Mouse (Mus musculus) intestine, embryonic 16.5 days (tissue): Measurements from ENCODE around the gene Stx17. TPM values are rescaled to one million over a fixed set of nuclear protein-coding genes. Genes with fewer than 3 reads are reported as not detected.

Source experiments
- ATAC-seq: fragments of 200-750 bp; cut with Nextera tagmentation; 2 replicates; pipeline ENCODE4 v1.8.0; 2017; ENCODE audit warnings: moderate TSS enrichment, moderate library complexity
- H3K27ac ChIP-seq: fragments of 300-500 bp; sonication (generic); 2 replicates; pipeline ENCODE4 v1.5.1; 2014; ENCODE audit warnings: mild to moderate bottlenecking, low read length
- H3K27me3 ChIP-seq: fragments of 300-500 bp; sonication (generic); replicated peaks from 2 replicates; pipeline ENCODE4 v1.6.1; 2014; ENCODE audit warnings: low read length, control low read depth, mixed read lengths; ENCODE audit not compliant: control insufficient read depth, insufficient read depth
- H3K36me3 ChIP-seq: fragments of 300-500 bp; sonication (generic); 2 replicates; pipeline ENCODE4 v1.6.1; 2014; ENCODE audit warnings: low read length, control low read depth; ENCODE audit not compliant: control insufficient read depth, insufficient read depth
- H3K4me1 ChIP-seq: fragments of 300-500 bp; sonication (generic); 2 replicates; pipeline ENCODE4 v1.6.1; 2014; ENCODE audit warnings: low read length, control low read depth, mixed read lengths; ENCODE audit not compliant: control insufficient read depth, insufficient read depth
- H3K4me2 ChIP-seq: fragments of 300-500 bp; sonication (generic); 2 replicates; pipeline ENCODE4 v1.6.1; 2014; ENCODE audit warnings: low read depth, low read length, control low read depth
- H3K4me3 ChIP-seq: fragments of 300-500 bp; sonication (generic); 2 replicates; pipeline ENCODE4 v1.5.1; 2014; ENCODE audit warnings: mild to moderate bottlenecking, low read length
- H3K9ac ChIP-seq: fragments of 300-500 bp; sonication (generic); 2 replicates; pipeline ENCODE4 v1.6.1; 2014; ENCODE audit warnings: low read depth, low read length
- H3K9me3 ChIP-seq: fragments of 300-500 bp; sonication (generic); 2 replicates; pipeline ENCODE4 v1.6.1; 2016; ENCODE audit warnings: low read length, control low read depth; ENCODE audit not compliant: control insufficient read depth
- WGBS: fragments of 180-500 bp; shearing (Covaris S2); extraction: QIAGEN DNeasy Blood & Tissue Kit; methylation state at CpG from one replicate; pipeline ENCODE4 v1.1.7; 2014; 5-methylcytosine and 5-hydroxymethylcytosine counted together
- polyA plus RNA-seq: library from polyadenylated mRNA; unstranded; fragments of >200 nt; fragmentation: Nextera tagmentation; extraction: Ambion mirVana; gene quantifications from 2 replicates; pipeline ENCODE4 v1.2.1, GENCODE M21; 2015

Stx17 gene
- polyA plus RNA-seq, 1 experiment from 2014 or later = 24.5 TPM

DNA sequence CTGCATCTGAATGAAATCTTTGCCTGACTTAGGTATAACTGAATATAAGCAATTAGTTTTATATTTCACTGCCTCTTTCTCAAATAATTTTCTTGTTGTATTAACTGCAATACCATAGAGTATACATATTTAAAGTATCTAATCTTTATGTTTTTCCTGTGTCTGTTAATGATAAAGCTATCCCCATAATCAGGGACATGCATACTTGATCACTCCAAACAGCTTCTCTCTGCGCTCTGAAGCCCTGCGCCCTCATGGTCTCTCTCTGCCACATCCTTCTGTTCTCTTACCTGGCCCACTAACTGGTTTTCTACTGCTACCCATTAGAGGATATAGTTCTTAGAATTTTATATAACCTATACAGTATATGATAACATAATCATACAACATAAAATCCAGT is 24.8 kb downstream of the Stx17 start:
- Histone ChIP-seq H3K9ac (no peak overlapping the region), H3K4me2 (no peak overlapping the region), H3K9me3 (no peaks in the 10 kb centered on the region), H3K36me3 (no peaks in the 10 kb centered on the region), H3K27ac (no peak overlapping the region), H3K27me3 (no peaks in the 10 kb centered on the region), H3K4me3 (no peak overlapping the region), H3K4me1 (no peaks in the 10 kb centered on the region)
- no peak for ATAC-seq
- 88% methylated on average over 2 of the region's 2 CpGs for WGBS

DNA sequence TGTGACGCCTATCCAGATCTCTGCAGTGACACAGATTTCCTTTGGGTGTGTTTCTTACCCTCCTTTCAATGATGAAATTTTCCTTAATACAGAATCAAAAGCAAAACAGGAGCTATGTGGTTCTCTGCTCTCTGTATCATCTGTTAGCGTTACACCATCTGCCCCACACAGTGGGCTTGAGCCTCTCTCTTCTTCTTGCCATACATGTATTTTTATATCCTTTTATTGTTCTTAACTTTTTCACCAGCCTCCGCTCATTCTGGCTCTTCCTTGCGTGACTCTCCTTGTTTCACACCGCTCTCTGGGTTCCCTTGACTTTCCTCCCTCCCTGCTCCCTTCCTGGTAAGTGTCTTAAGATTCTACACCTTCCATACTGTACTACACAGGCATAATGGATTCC is 28.5 kb downstream of the Stx17 start:
- Histone ChIP-seq H3K4me2 (no peak overlapping the region), H3K4me1 (no peaks in the 10 kb centered on the region), H3K27ac (no peak overlapping the region), H3K4me3 (no peak overlapping the region), H3K36me3 (no peaks in the 10 kb centered on the region), H3K27me3 (no peaks in the 10 kb centered on the region), H3K9me3 (no peaks in the 10 kb centered on the region), H3K9ac (no peak overlapping the region)
- WGBS = 93% methylated on average over 5 of the region's 5 CpGs
- no peak for ATAC-seq

DNA sequence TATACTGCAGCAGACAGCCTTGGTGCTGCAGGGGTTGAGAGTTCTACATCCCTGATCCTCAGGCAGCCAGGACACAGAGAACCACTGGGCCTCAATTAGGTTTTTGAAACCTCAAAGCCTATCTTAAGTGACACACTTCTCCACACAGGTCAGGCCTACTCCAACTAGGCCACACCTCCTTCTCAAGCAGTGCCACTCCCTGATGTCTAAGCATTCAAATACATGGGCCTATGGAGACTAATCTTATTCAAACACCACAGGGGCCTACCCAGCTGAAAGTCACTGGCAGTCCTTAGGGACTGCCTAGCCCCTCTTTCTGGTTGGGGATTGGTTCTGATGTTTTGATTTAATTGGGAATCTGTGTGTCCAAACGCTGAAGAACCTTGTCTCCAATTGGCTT is 31.1 kb downstream of the Stx17 start:
- no peaks in the 10 kb centered on the region for H3K27me3 ChIP-seq
- WGBS = 76% methylated on average over 1 of the region's 1 CpGs
- no peak overlapping the region for H3K4me3 ChIP-seq
- H3K4me1 ChIP-seq = no peaks in the 10 kb centered on the region
- H3K36me3 ChIP-seq = no peaks in the 10 kb centered on the region
- H3K9ac ChIP-seq = no peak overlapping the region
- no peak overlapping the region for H3K27ac ChIP-seq
- peak; percentile 42; the same call in 1 of the 2 replicates for ATAC-seq
- H3K4me2 ChIP-seq = no peak overlapping the region
- no peaks in the 10 kb centered on the region for H3K9me3 ChIP-seq

DNA sequence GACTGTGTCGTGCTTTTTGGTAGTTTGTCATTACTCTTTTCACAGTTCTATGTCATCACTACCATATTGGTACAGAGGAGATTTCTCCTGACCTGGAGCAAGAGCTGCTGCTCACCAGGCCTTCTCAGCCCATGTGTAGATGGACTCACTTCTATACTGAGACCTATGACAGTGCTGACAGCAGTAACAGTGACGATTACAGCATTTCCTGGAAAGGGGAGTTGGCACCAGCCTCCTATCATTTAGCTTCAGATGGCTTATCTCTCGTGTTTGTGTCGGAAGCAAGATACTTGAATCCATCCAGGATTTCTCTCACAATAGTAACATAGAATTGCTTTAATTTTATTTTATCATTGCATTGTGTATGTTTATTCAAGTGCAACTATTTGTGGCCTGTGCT is 35.7 kb downstream of the Stx17 start:
- H3K4me3 ChIP-seq = no peak overlapping the region
- H3K4me2 ChIP-seq = no peak overlapping the region
- H3K9me3 ChIP-seq = no peaks in the 10 kb centered on the region
- WGBS = 81% methylated on average over 4 of the region's 4 CpGs
- no peaks in the 10 kb centered on the region for H3K4me1 ChIP-seq
- ATAC-seq = no peak
- H3K9ac ChIP-seq = no peak overlapping the region
- H3K27ac ChIP-seq = no peak overlapping the region
- no peaks in the 10 kb centered on the region for H3K27me3 ChIP-seq
- H3K36me3 ChIP-seq = no peaks in the 10 kb centered on the region

DNA sequence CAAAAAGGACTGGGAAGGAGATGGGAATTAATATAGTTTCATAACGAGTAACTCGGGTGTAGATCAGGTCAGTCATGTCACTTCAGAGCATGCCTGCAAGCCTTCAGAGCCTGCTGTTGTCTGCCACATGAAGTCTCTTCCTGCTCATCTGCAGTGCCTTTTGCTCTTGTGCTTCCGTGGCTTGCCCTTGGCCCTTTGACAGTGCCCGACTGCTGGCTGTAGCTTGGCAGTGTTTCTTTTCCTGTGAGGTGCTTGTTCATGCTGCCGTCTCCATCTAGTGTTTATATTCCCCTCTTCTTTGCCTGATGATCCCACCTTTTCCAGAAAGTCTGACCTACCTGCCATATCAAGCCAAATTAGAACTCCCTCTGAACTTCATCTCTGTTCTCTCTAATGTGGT is 39.1 kb downstream of the Stx17 start:
- Histone ChIP-seq H3K27me3 (no peaks in the 10 kb centered on the region), H3K4me2 (no peak overlapping the region), H3K4me3 (no peak overlapping the region), H3K9me3 (no peaks in the 10 kb centered on the region), H3K27ac (no peak overlapping the region), H3K9ac (no peak overlapping the region), H3K36me3 (peaks cover 6% of the 10 kb centered on the region; the same call in 1 of the 2 replicates), H3K4me1 (no peaks in the 10 kb centered on the region)
- 76% methylated on average over 5 of the region's 5 CpGs for WGBS
- ATAC-seq = no peak

DNA sequence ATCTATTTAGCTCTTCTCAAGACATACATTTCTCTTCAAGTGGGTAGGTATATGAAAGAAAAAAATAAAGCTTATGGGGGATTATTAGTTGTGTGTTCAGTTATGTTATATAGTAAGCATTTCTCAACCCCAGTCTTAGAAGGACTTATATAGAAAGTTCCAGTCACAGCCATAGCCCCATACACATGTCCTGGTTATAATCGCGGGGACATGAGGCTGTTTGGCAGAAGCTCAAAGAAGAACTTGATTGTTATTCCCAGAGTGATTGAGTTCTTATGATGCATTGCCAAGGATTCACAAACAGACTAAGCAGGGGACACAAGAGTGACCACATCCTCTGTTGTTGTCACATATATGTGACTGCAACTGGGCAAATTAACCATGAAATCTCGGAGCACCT is 51.0 kb downstream of the Stx17 start:
- WGBS = 93% methylated on average over 3 of the region's 3 CpGs
- Histone ChIP-seq H3K9ac (no peak overlapping the region), H3K27ac (no peak overlapping the region), H3K4me1 (no peaks in the 10 kb centered on the region), H3K36me3 (no peaks in the 10 kb centered on the region), H3K4me3 (no peak overlapping the region), H3K27me3 (no peaks in the 10 kb centered on the region), H3K4me2 (no peak overlapping the region), H3K9me3 (no peaks in the 10 kb centered on the region)
- no peak for ATAC-seq

DNA sequence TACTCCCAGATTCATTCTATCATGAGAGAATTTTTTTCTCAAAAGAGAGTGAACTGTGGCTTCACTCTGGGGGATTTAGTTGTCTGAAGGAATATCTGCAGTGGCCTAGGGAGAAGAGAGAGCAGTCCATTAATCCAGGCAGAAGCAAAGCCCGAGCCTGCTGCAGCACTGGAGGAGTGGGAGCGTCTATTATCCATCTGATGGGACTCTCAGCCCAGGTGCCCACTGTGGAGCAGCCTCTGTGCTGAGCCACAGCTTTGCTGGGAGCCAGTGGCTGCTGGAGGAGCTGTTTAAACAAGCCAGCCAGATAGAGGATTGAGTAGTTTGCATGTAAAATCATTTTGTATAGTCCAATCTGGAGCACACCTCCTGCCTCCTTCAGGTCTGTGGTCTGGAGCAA is 56.2 kb downstream of the Stx17 start:
- WGBS = 40% methylated on average over 2 of the region's 2 CpGs
- ATAC-seq = no peak
- no peak overlapping the region for H3K4me2 ChIP-seq

DNA sequence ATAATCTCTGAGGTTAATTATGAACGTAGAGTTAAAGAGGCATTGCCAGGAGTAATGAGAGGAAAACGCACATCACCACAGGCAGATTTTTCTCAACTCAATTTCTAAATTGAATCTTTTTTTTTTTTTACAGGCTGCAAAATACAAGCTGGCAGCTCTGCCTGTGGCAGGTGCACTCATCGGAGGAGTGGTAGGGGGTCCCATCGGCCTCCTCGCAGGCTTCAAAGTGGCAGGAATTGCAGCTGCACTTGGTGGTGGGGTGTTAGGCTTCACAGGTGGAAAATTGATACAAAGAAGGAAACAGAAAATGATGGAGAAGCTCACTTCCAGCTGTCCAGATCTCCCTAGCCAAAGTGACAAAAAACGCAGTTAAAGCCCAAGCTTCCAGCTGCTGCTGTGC is 56.7 kb downstream of the Stx17 start:
- 73% methylated on average over 6 of the region's 6 CpGs for WGBS
- no peak overlapping the region for H3K27ac ChIP-seq
- H3K9ac ChIP-seq = no peak overlapping the region
- no peak for ATAC-seq
- no peaks in the 10 kb centered on the region for H3K27me3 ChIP-seq
- no peaks in the 10 kb centered on the region for H3K36me3 ChIP-seq
- no peaks in the 10 kb centered on the region for H3K4me1 ChIP-seq
- H3K9me3 ChIP-seq = no peaks in the 10 kb centered on the region
- H3K4me2 ChIP-seq = no peak overlapping the region
- H3K4me3 ChIP-seq = no peak overlapping the region

More for the DNA sequence above, 56.2 kb downstream of the Stx17 start:
- Histone ChIP-seq H3K4me3 (no peak overlapping the region), H3K36me3 (no peaks in the 10 kb centered on the region), H3K27ac (no peak overlapping the region), H3K27me3 (no peaks in the 10 kb centered on the region), H3K9ac (no peak overlapping the region), H3K9me3 (no peaks in the 10 kb centered on the region), H3K4me1 (no peaks in the 10 kb centered on the region)

DNA sequence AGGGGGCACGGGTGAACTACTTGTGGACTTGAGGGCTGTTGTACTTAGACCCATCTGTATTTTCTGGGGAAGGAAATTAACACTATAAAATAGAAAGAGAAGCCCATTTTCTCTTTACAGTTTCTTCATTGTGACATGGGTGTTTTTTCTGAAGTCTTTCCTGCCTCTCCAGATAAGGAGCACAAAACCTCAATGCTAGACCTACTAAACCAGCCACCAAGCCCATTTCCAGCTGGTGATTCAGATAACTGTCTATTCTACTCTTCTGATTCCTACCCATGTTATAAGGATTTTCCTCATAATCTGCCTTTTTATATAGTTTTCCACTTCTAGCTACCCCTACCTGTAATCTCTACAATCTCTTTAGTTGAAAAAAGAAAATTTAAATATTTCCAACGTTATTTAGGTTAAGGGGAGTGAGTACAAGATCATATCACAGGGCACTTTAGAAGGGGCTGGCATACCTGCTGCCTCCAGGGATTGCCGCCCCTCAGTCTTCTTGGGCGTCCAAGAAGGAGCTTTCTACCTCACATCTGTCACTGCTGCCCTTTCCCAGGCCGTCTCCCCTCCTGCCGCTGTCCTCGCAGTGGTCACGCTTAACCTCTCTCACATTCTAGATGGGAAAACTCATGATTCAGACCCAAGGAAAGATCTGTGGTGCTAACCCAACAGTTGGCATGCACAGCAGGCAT is 57.5 kb downstream of the Stx17 start:
- H3K27me3 ChIP-seq = no peaks in the 10 kb centered on the region
- ATAC-seq = no peak
- H3K4me3 ChIP-seq = no peak overlapping the region
- no peaks in the 10 kb centered on the region for H3K4me1 ChIP-seq
- no peaks in the 10 kb centered on the region for H3K36me3 ChIP-seq
- H3K9me3 ChIP-seq = no peaks in the 10 kb centered on the region
- WGBS = 88% methylated on average over 8 of the region's 8 CpGs
- H3K4me2 ChIP-seq = no peak overlapping the region
- no peak overlapping the region for H3K9ac ChIP-seq
- H3K27ac ChIP-seq = no peak overlapping the region

DNA sequence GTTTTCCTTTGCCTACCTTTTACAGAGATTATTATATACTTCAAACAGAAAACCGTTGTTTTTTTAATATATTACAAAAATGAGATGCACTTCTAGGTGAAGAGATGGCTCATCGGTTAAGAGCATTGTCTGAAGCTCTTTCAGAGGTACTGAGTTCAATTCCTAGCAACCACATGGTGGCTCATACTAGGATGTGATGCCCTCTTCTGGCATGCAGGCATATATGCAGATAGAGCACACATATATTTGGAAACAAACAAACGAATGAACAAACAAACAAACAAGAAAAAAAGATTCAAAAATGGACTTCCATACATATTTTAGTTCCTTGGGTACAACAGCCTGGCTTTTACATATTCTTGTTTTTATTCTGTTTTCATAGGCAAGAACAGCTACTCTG is 73.2 kb downstream of the Stx17 start:
- no peak for ATAC-seq
- Histone ChIP-seq H3K27me3 (no peaks in the 10 kb centered on the region), H3K4me3 (no peak overlapping the region), H3K9me3 (no peaks in the 10 kb centered on the region), H3K4me1 (no peaks in the 10 kb centered on the region), H3K9ac (no peak overlapping the region), H3K4me2 (no peak overlapping the region), H3K27ac (no peak overlapping the region), H3K36me3 (no peaks in the 10 kb centered on the region)
- 85% methylated on average over 3 of the region's 3 CpGs for WGBS
